Mouse (Mus musculus) urinary bladder, postnatal 25 days (tissue): ENCODE results near the gene Aes.
A peak's percentile ranks its signal among the peaks of the same experiment; 100 is the strongest.

Experiments used
- DNase-seq: peaks from one replicate; pipeline ENCODE4 v3.0.0; 2022; ENCODE audit warnings: low spot score

Gene Aes

GRCm38 (mm10) chr10:81597137-81597950 is 38.1 kb downstream of the Aes start:
- DNase-seq, result no peak

GRCm38 (mm10) chr10:81598342-81598741 is 39.1 kb downstream of the Aes start:
- DNase-seq, result no peak

- no peak for DNase-seq
Measured at GRCm38 (mm10) chr10:81598871-81599270, 39.6 kb downstream of the Aes start.

- DNase-seq, result no peak
Measured at GRCm38 (mm10) chr10:81599630-81600029, 40.3 kb downstream of the Aes start.

- DNase-seq, result no peak
Measured at GRCm38 (mm10) chr10:81600096-81600495, 40.8 kb downstream of the Aes start.

- DNase-seq, result peak; percentile 93
Measured at GRCm38 (mm10) chr10:81600738-81601203, 41.5 kb downstream of the Aes start, which contains the start of gene Tle6. Gene Tle6, minus strand, starts transcription at chr10:81601073.

GRCm38 (mm10) chr10:81601396-81601905 is 42.2 kb downstream of the Aes start:
- DNase-seq, result no peak

GRCm38 (mm10) chr10:81602741-81603151 is 43.5 kb downstream of the Aes start:
- no peak for DNase-seq

- no peak for DNase-seq
Measured at GRCm38 (mm10) chr10:81604019-81604967, 45.0 kb downstream of the Aes start.

- DNase-seq, result peak; percentile 85
Measured at GRCm38 (mm10) chr10:81604968-81605665, 45.8 kb downstream of the Aes start.

GRCm38 (mm10) chr10:81605666-81605973 is 46.3 kb downstream of the Aes start:
- no peak for DNase-seq

- peak; percentile 77 for DNase-seq
Measured at GRCm38 (mm10) chr10:81605974-81606751, 46.9 kb downstream of the Aes start, which contains the start of gene BC025920. Gene BC025920, plus strand, starts transcription at chr10:81606270.

GRCm38 (mm10) chr10:81608308-81608707 is 49.0 kb downstream of the Aes start:
- DNase-seq, result no peak

- no peak for DNase-seq
Measured at GRCm38 (mm10) chr10:81612779-81613178, 53.5 kb downstream of the Aes start.

GRCm38 (mm10) chr10:81615486-81615885 is 56.2 kb downstream of the Aes start:
- no peak for DNase-seq
